Mouse (Mus musculus) midbrain, embryonic 10.5 days (tissue): ENCODE measurements at regions not wholly inside any gene's neighbourhood (a gene's known extent, or its start where the extent isn't known, plus 50 kb on each side); places are given as distances from the start of the nearest gene placed in this dataset.

ENCODE experiments used
- DNase-seq: peaks from one replicate; pipeline ENCODE4 v3.0.0-alpha.2; 2017; ENCODE audit warnings: low spot score
- H3K27ac ChIP-seq: fragments of 300-500 bp; sonication (generic); replicated peaks from 2 replicates; pipeline ENCODE4 v1.5.1; 2016; ENCODE audit warnings: mild to moderate bottlenecking
- H3K27me3 ChIP-seq: fragments of 300-500 bp; sonication (generic); 2 replicates; pipeline ENCODE4 v1.6.1; 2016; ENCODE audit warnings: low read depth, mild to moderate bottlenecking; ENCODE audit not compliant: poor library complexity, severe bottlenecking
- H3K36me3 ChIP-seq: fragments of 300-500 bp; sonication (generic); 2 replicates; pipeline ENCODE4 v1.6.1; 2016; ENCODE audit warnings: mild to moderate bottlenecking, moderate library complexity
- H3K4me1 ChIP-seq: fragments of 300-500 bp; sonication (generic); 2 replicates; pipeline ENCODE4 v1.6.1; 2016
- H3K4me3 ChIP-seq: fragments of 300-500 bp; sonication (generic); 2 replicates; pipeline ENCODE4 v1.5.1; 2016; ENCODE audit warnings: mild to moderate bottlenecking, moderate library complexity
- H3K9me3 ChIP-seq: fragments of 300-500 bp; sonication (generic); replicated peaks from 2 replicates; pipeline ENCODE4 v1.6.1; 2016; ENCODE audit warnings: mild to moderate bottlenecking
- WGBS: fragments of 180-500 bp; shearing (Covaris S2); methylation state at CpG from one replicate; pipeline ENCODE4 v1.1.7; 2016; 5-methylcytosine and 5-hydroxymethylcytosine counted together

DNA sequence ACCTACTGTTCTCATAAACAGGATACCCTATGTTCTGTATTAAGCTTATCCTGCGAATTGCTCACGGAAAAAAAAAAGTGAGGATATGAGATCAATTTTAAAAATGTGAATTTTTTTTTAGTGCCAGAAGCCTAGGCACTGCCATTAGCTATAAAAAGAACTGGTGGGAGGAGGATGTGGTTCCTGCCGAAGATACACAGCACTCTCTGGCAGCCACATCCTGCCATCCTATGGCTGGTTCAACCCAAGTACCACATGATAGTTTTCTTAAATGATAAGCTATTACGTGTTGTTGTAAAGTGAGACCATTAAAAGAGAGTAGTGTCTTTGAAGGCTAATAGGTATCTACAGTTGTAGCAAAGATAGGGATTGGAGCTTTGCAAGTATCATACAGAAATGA is 58.2 kb upstream of the Ppp3ca start:
- peaks cover 9% of the 10 kb centered on the region; the same call in 1 of the 2 replicates for H3K4me1 ChIP-seq
- 82% methylated on average over 4 of the region's 4 CpGs for WGBS
- H3K27me3 ChIP-seq: no peaks in the 10 kb centered on the region
- H3K9me3 ChIP-seq: no peaks in the 10 kb centered on the region
- H3K36me3 ChIP-seq: no peaks in the 10 kb centered on the region
- H3K4me3 ChIP-seq: no peak overlapping the region
- DNase-seq: no peak
- no peak overlapping the region for H3K27ac ChIP-seq

DNA sequence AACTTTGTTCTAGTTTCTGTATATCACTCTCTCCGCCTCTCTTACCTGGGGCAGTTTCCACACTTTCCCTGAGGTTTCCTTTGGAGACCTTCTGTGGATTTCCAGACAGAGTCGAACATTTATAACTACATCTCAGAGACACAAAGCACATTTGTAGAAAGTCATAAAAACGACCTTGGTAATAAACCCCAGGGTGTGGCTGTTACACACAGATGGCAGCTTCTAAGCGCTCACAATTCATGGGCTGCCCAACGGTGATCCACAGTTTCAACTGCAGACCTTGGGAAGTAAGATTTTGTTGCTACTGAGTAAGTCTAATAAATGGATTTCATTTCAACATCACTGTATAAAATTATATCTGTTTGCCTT is 59.4 kb upstream of the Ppp3ca start:
- DNase-seq: no peak
- peaks cover 9% of the 10 kb centered on the region; the same call in 1 of the 2 replicates for H3K4me1 ChIP-seq
- WGBS: 85% methylated on average over 5 of the region's 5 CpGs
- H3K4me3 ChIP-seq: no peak overlapping the region
- H3K27me3 ChIP-seq: no peaks in the 10 kb centered on the region
- H3K27ac ChIP-seq: no peak overlapping the region
- no peaks in the 10 kb centered on the region for H3K9me3 ChIP-seq
- no peaks in the 10 kb centered on the region for H3K36me3 ChIP-seq

DNA sequence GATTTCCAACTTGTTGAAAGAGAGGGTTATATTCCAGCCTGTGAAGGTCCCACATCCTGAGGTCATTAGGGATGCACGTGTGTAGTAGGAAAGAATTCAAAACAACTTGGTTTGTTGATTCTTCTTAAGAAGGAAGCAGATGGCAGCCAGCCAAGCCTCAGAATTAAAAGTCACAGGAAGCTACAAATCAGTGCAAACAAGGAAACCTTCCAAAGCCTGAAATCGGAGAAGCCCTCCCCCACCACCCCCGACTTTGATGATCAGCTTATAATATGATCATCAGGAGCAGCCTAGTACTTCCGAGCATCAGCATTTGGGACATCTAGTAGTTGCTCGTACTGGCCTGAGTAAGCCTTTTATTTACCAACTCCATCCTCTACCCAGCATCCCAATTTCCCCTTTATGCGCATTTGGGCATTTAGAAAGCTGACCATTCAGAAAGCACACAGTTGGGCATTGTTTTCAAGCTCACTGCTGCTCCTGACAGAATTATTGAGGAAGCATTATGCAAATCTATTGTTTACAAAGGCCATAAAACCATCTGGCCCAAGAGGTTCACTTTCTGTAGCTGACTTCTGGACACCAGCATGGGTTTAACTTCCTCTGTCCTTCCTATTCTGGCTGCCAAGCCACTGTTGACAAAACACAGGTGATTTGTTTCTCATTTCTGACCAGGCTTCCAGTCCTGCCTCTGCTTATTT is 59.9 kb upstream of the Ppp3ca start:
- no peak for DNase-seq
- WGBS: 63% methylated on average over 6 of the region's 6 CpGs
- no peaks in the 10 kb centered on the region for H3K9me3 ChIP-seq

DNA sequence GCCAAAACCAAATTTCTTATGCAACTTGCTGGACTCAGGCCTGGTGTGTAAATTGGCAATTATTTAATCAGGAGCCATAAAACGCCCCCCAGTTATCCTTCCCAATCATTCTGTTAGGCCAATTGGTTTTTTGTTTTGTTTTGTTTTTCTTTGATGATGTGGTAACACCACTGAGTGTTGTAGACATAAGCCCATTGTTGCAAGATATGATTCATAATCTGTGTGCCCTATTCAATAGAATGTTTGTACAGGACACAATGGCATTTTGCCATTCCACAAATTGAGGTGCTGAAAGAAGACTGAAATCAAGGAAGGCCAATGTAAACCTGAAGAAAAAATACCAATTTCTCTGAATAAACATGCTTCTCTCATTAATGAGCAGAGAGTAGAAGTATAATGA is 68.2 kb upstream of the Ppp3ca start:
- no peaks in the 10 kb centered on the region for H3K4me1 ChIP-seq
- H3K4me3 ChIP-seq: no peak overlapping the region
- DNase-seq: no peak
- no peak overlapping the region for H3K27ac ChIP-seq
- no peaks in the 10 kb centered on the region for H3K9me3 ChIP-seq
- no peaks in the 10 kb centered on the region for H3K27me3 ChIP-seq
- 80% methylated on average over 1 of the region's 1 CpGs for WGBS
- H3K36me3 ChIP-seq: no peaks in the 10 kb centered on the region

More for the DNA sequence above, 59.9 kb upstream of the Ppp3ca start:
- no peaks in the 10 kb centered on the region for H3K36me3 ChIP-seq
- peaks cover 9% of the 10 kb centered on the region; the same call in 1 of the 2 replicates for H3K4me1 ChIP-seq
- no peaks in the 10 kb centered on the region for H3K27me3 ChIP-seq
- H3K4me3 ChIP-seq: no peak overlapping the region
- H3K27ac ChIP-seq: no peak overlapping the region

DNA sequence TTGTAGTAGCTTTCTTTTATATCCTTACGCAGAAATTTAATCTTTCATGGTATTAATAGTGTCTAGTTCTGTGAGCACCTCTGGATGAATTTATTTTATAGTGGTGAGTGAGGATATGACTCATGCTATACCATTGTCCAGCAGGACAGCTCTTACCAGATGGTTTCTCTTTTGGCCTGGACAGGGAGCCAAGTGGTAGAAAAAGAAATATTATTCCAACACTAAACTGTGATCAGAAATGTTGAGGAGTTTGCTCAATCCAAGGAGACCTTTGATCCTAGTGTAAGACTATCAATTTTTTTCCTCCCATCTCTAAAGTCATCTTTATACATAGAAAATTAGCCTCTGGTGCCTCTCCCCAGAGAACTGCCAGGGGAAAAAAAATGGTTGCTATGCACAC is 86.0 kb upstream of the Ppp3ca start:
- no peak for DNase-seq
- WGBS: 93% methylated on average over 1 of the region's 1 CpGs
- no peaks in the 10 kb centered on the region for H3K9me3 ChIP-seq
- H3K4me1 ChIP-seq: no peaks in the 10 kb centered on the region
- H3K36me3 ChIP-seq: no peaks in the 10 kb centered on the region
- no peaks in the 10 kb centered on the region for H3K27me3 ChIP-seq
- no peak overlapping the region for H3K27ac ChIP-seq
- H3K4me3 ChIP-seq: no peak overlapping the region

DNA sequence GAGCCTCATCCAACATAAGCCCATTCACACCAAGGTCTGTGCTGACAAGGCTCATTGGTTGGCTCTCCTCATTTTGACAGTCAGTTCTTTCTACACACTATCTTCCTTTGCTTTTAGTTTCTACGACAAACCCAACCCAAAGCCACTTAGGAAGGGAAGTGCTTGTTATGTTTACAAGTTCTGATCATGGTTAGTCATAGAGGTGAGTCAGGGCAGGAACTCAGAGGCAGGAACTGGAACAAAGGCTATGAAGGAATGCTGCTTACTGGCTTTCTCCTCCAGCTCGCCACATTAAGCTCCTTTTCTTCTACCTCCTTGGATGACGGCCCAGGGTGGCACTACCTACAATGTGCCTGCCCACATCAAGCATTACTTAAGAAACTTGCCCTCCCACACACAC is 91.9 kb upstream of the Ppp3ca start:
- Histone ChIP-seq H3K36me3 (no peaks in the 10 kb centered on the region), H3K4me3 (no peak overlapping the region), H3K4me1 (no peaks in the 10 kb centered on the region), H3K9me3 (no peaks in the 10 kb centered on the region), H3K27ac (no peak overlapping the region), H3K27me3 (no peaks in the 10 kb centered on the region)
- WGBS: 83% methylated on average over 3 of the region's 3 CpGs
- DNase-seq: no peak

DNA sequence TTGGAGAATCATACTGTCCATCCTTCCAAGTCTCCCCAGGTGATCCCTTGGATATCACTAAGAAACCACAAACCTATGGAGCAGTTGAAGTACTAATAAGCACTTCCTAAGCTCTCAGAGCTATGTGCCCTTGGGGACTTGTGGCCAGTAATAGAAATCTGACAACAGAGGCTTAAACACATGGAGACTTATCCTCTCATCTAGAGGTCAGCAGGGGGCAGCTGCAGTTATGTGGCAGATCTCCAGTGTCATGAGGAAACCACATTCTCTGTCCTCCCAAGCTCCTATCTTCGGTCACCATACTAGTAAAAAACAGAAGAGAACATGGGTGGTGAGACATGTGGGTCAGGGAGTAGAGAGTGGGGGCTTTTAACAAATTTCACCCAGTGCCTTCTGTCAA is 99.4 kb upstream of the Ppp3ca start:
- no peak overlapping the region for H3K4me3 ChIP-seq
- WGBS: 74% methylated on average over 1 of the region's 1 CpGs
- DNase-seq: no peak
- no peak overlapping the region for H3K27ac ChIP-seq
- H3K27me3 ChIP-seq: no peaks in the 10 kb centered on the region
- H3K4me1 ChIP-seq: no peaks in the 10 kb centered on the region
- no peaks in the 10 kb centered on the region for H3K36me3 ChIP-seq
- no peaks in the 10 kb centered on the region for H3K9me3 ChIP-seq

DNA sequence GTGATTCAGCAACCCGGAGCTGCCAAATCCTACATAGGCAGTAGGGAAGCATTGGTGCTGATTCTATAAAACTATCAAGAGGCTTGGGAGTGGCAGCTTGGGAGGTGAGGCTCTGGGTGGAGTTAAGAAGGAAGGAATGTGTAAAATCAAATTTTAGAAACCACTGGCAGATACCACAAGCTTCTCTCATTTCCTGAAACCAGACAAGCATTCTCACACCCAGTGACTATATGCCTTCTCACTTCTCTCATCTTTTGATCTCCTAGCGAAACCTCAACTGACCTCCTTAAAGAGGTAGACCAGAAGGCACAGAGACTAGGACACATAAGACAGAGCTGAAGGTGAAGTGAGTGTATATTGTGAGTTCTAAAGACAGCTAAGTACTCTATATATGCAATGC is 113.4 kb upstream of the Ppp3ca start:
- no peak for DNase-seq
- Histone ChIP-seq H3K27me3 (no peaks in the 10 kb centered on the region), H3K36me3 (no peaks in the 10 kb centered on the region), H3K4me1 (no peaks in the 10 kb centered on the region), H3K9me3 (no peaks in the 10 kb centered on the region), H3K4me3 (no peak overlapping the region), H3K27ac (no peak overlapping the region)
- WGBS: 96% methylated on average over 2 of the region's 2 CpGs

DNA sequence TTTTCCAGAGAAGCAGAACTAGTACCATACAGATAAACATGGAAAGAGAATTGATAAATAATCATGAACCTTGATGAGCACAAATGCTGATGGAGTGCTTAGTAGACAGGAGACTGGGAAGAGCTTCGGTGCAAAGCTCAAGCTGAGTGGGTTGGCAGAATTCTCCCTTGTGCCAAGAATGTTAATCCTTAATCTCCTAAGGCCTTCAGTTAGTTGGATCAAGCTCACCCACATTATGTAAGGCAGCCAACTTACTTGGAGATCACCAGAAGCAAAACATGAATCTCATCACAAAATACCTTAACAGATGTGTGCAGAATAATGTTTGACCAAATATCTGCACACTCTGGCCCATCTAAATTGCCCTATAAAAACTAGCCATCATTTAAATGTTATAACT is 120.5 kb upstream of the Ppp3ca start:
- no peaks in the 10 kb centered on the region for H3K27me3 ChIP-seq
- no peaks in the 10 kb centered on the region for H3K36me3 ChIP-seq
- no peak overlapping the region for H3K27ac ChIP-seq
- WGBS: 70% methylated on average over 1 of the region's 1 CpGs
- no peaks in the 10 kb centered on the region for H3K9me3 ChIP-seq
- no peaks in the 10 kb centered on the region for H3K4me1 ChIP-seq
- DNase-seq: no peak
- H3K4me3 ChIP-seq: no peak overlapping the region

DNA sequence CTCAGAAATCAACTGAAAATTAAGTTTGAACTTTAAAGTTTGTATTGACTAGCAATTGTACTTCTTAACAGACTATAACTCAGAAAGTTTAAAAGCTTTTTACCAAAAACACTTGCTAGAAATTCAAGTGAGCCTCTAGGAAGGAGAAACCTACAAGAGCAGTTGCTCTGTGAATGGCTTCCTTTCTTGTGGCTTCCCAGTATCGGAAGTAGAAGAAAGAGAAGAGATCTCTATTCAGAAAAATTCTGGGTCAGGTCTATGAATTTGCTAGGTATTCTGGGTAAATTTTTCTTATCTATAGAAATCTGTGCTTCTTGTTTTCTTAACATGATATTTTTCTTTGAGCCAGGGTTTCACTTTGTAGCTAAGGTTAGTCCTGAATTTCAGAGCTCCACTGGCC is 138.3 kb upstream of the Ppp3ca start:
- Histone ChIP-seq H3K4me1 (no peaks in the 10 kb centered on the region), H3K4me3 (no peak overlapping the region), H3K27me3 (no peaks in the 10 kb centered on the region), H3K36me3 (no peaks in the 10 kb centered on the region), H3K9me3 (no peaks in the 10 kb centered on the region), H3K27ac (no peak overlapping the region)
- WGBS: 97% methylated on average over 1 of the region's 1 CpGs
- no peak for DNase-seq

DNA sequence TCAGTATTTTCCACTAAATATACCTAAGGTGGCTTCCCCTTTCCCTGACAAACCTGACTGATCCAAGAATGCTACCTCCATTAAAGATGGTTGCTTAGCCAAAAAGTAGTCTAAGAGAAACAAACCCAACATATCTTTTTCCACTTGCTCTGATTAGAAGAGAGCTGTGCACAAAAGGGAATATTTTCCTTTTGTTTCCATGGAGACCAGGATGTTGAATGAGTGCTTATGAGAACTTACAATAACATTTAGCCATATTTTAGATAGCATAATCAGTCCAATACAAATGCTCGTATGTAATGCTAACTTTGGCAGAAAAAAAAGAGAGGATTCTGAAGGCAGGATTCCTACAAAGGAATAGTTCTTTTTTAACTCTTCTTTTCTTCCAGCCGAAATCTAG is 161.3 kb upstream of the Ppp3ca start:
- H3K4me1 ChIP-seq: no peaks in the 10 kb centered on the region
- H3K9me3 ChIP-seq: no peaks in the 10 kb centered on the region
- no peak for DNase-seq
- WGBS: 93% methylated on average over 2 of the region's 2 CpGs
- H3K27me3 ChIP-seq: no peaks in the 10 kb centered on the region
- H3K36me3 ChIP-seq: no peaks in the 10 kb centered on the region
- no peak overlapping the region for H3K4me3 ChIP-seq
- no peak overlapping the region for H3K27ac ChIP-seq

DNA sequence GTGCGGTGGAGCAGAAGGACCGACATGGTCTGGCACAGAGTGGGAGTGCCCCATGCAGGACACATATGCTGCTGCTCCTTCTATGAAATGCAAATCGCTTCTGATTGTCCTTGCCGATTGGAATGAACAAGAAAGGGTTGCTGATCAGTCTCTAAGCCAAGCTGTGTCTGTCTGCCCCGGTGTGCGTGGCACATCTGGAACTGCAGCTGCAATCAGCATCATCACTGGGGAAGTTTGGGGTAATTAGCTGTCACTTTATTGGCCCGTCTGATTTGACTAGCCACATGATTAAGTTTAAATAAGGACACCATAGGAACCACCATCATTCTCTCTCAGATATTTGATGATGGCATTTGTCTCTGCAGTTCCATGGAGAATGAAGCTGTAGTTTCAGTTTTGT is 162.9 kb upstream of the Ppp3ca start:
- Histone ChIP-seq H3K36me3 (no peaks in the 10 kb centered on the region), H3K27ac (no peak overlapping the region), H3K9me3 (no peaks in the 10 kb centered on the region), H3K27me3 (no peaks in the 10 kb centered on the region), H3K4me3 (no peak overlapping the region), H3K4me1 (no peaks in the 10 kb centered on the region)
- WGBS: 85% methylated on average over 7 of the region's 7 CpGs
- DNase-seq: no peak

DNA sequence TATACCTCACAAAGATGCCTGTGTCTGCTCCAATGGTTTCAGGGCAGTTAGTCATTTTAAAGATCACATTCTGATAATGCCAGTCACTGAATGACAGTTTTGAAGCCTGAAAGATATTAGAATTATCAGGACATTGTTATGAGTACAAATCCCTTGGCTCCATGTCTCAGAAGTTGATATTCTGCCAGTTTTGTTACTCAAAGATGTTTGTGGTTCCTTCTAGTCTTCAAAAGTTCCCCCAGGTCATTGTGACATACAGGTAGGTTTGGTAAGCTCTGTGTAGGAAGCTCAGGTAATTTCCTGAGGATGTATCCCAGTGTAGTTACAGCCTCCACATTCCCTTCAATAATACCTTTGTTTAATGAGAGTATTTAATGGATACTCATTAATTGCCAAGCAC is 169.0 kb upstream of the Bank1 start:
- H3K4me1 ChIP-seq: no peaks in the 10 kb centered on the region
- H3K4me3 ChIP-seq: no peak overlapping the region
- H3K27ac ChIP-seq: no peak overlapping the region
- no peak for DNase-seq
- no peaks in the 10 kb centered on the region for H3K9me3 ChIP-seq
- no peaks in the 10 kb centered on the region for H3K27me3 ChIP-seq
- no peaks in the 10 kb centered on the region for H3K36me3 ChIP-seq

DNA sequence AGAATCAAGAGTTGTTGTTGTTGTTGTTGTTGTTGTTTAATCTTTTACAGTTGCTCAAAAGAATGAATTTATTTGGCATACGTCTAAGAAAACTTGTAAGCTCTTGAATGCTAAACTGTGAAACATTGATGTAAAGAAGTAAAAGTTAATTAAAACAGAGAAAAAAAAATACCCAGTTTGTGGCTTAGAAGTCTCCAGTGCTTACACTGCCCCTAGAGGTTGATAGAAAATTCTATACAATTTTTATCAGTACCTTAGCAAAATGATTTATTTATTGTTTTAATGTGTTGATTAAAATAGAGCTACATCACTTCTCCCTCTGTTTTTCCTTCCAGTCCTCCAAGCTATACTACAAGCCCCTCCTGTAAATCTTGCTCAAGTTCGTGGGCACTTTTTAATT is 165.8 kb upstream of the Bank1 start:
- Histone ChIP-seq H3K36me3 (no peaks in the 10 kb centered on the region), H3K27me3 (no peaks in the 10 kb centered on the region), H3K4me1 (no peaks in the 10 kb centered on the region), H3K27ac (no peak overlapping the region), H3K4me3 (no peak overlapping the region), H3K9me3 (no peaks in the 10 kb centered on the region)
- WGBS: 90% methylated on average over 2 of the region's 2 CpGs
- DNase-seq: no peak
